Mouse (Mus musculus) kidney, embryonic 16.5 days (tissue): ENCODE results near the gene Klhl5. TPM values are rescaled to one million over a fixed set of nuclear protein-coding genes. Genes with fewer than 3 reads are reported as not detected.
A peak's percentile ranks its signal among the peaks of the same experiment; 100 is the strongest.

ENCODE experiments used
- ATAC-seq: fragments of 200-750 bp; cut with Nextera tagmentation; 2 replicates; pipeline ENCODE4 v1.8.0; 2017; ENCODE audit warnings: moderate TSS enrichment; ENCODE audit not compliant: low FRiP score, low TSS enrichment
- H3K27ac ChIP-seq: fragments of 300-500 bp; sonication (generic); 2 replicates; pipeline ENCODE4 v1.5.1; 2014; ENCODE audit warnings: low read length
- H3K27me3 ChIP-seq: fragments of 300-500 bp; sonication (generic); 2 replicates; pipeline ENCODE4 v1.6.1; 2014; ENCODE audit warnings: low read length, control low read depth, mixed read lengths; ENCODE audit not compliant: insufficient read depth
- H3K36me3 ChIP-seq: fragments of 300-500 bp; sonication (generic); 2 replicates; pipeline ENCODE4 v1.6.1; 2014; ENCODE audit warnings: low read length, control low read depth, mixed read lengths; ENCODE audit not compliant: insufficient read depth
- H3K4me1 ChIP-seq: fragments of 300-500 bp; sonication (generic); 2 replicates; pipeline ENCODE4 v1.6.1; 2014; ENCODE audit warnings: low read length, control low read depth, mixed read lengths; ENCODE audit not compliant: insufficient read depth
- H3K4me2 ChIP-seq: fragments of 300-500 bp; sonication (generic); replicated peaks from 2 replicates; pipeline ENCODE4 v1.6.1; 2014; ENCODE audit warnings: low read depth, low read length
- H3K4me3 ChIP-seq: fragments of 300-500 bp; sonication (generic); 2 replicates; pipeline ENCODE4 v1.5.1; 2014; ENCODE audit warnings: mild to moderate bottlenecking, low read length
- H3K9ac ChIP-seq: fragments of 300-500 bp; sonication (generic); replicated peaks from 2 replicates; pipeline ENCODE4 v1.6.1; 2014; ENCODE audit warnings: low read length
- H3K9me3 ChIP-seq: fragments of 300-500 bp; sonication (generic); 2 replicates; pipeline ENCODE4 v1.6.1; 2016; ENCODE audit warnings: low read length, control low read depth
- WGBS: fragments of 180-500 bp; shearing (Covaris S2); extraction: QIAGEN DNeasy Blood & Tissue Kit; methylation state at CpG from one replicate; pipeline ENCODE4 v1.1.7; 2014; 5-methylcytosine and 5-hydroxymethylcytosine counted together
- polyA plus RNA-seq: library from polyadenylated mRNA; unstranded; fragments of >200 nt; fragmentation: Nextera tagmentation; extraction: Ambion mirVana; gene quantifications from 2 replicates; pipeline ENCODE4 v1.2.1, GENCODE M21; 2015

Klhl5 gene
- polyA plus RNA-seq, 1 experiment from 2014 or later: 15.8 TPM

DNA sequence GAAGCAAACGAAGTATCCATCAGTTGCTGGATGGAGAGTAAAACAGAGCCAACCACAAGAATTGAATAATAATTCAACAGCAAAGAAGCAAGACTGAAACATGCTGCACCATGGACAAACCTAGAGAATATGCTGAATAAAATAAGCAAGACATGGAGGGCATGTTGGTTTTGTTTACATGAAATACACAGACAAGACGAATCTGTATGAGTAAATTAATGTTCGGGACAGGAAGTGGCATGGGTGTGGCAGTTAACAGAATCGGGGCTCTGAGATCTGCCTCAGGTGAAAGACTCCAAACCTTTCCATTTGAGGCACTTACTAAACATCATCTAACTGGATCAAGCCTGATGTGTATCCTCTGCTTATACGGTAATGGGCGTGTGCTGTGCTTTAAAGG is 46.9 kb downstream of the Klhl5 start:
- Histone ChIP-seq H3K4me3 (no peak overlapping the region), H3K36me3 (peaks cover 14% of the 10 kb centered on the region), H3K4me1 (peaks cover 9% of the 10 kb centered on the region), H3K9ac (no peak overlapping the region), H3K9me3 (no peaks in the 10 kb centered on the region), H3K4me2 (no peak overlapping the region), H3K27ac (no peak overlapping the region), H3K27me3 (no peaks in the 10 kb centered on the region)
- WGBS: 87% methylated on average over 6 of the region's 6 CpGs
- ATAC-seq: no peak

DNA sequence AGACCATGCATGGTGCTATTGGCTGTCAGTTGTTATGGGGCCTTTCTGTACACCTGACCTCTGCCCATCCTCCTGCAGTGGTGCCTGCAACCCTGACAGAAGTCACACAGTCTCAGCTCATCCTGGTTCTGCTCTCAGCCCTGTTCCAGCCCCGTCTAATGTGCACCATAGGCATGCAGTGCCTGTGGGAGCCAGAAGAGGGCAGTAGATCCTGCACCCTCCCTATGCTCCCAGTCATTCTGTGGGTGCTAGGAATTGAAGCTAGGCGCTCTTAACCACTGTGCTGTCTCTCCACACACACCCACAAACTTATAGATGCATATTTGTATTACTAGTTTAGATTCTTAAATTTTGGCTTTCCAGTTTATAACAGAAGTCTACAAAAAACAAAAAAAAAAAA is 49.5 kb downstream of the Klhl5 start:
- Histone ChIP-seq H3K27ac (no peak overlapping the region), H3K4me3 (no peak overlapping the region), H3K4me2 (no peak overlapping the region), H3K9me3 (no peaks in the 10 kb centered on the region), H3K9ac (no peak overlapping the region), H3K4me1 (peaks cover 9% of the 10 kb centered on the region), H3K27me3 (no peaks in the 10 kb centered on the region), H3K36me3 (peaks cover 10% of the 10 kb centered on the region; the same call in 1 of the 2 replicates)
- WGBS: 85% methylated on average over 2 of the region's 2 CpGs
- no peak for ATAC-seq

DNA sequence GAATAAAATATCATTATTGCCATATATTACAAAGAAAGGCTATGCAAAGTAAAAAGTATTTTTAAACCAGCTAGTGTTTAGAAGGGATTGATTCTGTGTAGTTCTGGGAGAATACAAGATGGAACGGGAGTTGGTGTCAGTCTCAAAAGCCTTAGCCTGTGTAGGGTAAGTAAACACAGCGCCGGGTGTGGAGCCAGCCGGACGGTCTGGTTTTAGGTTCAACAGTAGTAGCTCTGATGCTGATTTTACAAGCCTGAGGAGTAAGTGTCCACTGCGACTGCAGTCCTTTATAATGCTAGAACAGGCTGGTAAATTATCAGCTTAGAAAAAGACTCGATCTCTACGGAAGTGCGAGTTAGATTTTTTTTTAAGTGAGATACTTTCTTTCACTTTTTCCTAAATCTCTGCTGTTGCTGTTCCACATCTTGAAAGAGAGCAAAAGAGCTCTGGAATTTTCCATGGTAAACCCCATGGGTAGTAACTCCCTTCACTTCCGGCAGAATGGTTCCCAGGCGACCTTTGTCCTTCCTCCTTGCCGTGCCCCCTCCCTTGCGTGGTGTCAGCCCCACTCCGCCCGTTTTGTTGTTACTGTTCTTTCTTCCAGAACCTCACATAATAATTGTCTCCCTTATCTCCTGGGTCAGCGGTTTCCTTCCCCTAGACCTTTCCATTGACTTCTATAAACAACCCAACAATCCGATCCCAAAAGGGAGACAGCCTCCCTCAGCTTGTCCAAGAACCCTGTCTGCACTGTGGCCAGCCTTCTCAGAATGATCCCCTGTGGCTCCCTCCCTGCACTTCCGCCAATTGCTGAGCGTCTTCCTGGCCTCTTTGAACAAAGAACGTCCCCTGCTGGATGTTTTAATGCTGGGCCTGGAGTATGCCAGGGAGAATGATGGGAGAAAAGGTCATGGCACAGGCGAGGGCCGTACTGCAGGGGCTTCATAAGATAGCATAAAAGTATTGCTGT is 50.4 kb downstream of the Klhl5 start:
- H3K27me3 ChIP-seq: no peaks in the 10 kb centered on the region
- no peaks in the 10 kb centered on the region for H3K9me3 ChIP-seq
- 0 out of 2 replicates have a peak overlapping the region, but pooled peaks have one; percentile 0 for H3K4me3 ChIP-seq
- H3K36me3 ChIP-seq: peaks cover 10% of the 10 kb centered on the region; the same call in 1 of the 2 replicates
- ATAC-seq: peak; percentile 92
- peak overlapping the region; percentile 31 for H3K4me2 ChIP-seq
- peak overlapping the region; percentile 91 for H3K27ac ChIP-seq
- 0 out of 2 replicates have a peak overlapping the region, but pooled peaks have one; percentile 27 for H3K9ac ChIP-seq
- 35% methylated on average over 22 of the region's 22 CpGs for WGBS
- H3K4me1 ChIP-seq: peaks cover 9% of the 10 kb centered on the region

DNA sequence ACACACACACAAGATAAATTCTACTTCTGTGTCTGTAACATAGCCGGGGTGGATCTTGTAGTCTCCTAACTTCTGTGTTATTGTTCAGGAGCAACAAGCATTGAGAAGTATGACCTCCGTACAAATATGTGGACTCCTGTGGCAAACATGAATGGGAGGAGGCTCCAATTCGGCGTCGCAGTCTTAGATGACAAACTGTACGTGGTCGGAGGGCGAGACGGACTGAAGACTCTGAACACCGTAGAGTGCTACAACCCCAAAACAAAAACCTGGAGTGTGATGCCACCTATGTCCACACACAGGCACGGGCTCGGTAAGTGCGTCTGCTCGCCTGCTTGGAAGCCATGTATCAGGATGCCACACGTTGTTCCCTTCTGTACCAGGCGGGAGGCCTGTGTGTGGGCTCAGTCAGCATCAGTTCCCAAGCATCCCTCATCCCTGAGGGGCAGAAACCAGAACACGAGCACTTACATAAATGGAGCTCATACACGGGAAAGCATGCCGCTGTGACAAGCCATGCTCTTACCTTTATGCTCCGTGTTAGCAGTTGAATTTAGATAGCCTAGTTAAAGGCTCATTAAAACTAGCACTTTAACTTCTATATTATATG is 51.5 kb downstream of the Klhl5 start:
- Histone ChIP-seq H3K36me3 (peaks cover 10% of the 10 kb centered on the region; the same call in 1 of the 2 replicates), H3K27me3 (no peaks in the 10 kb centered on the region), H3K9ac (no peak overlapping the region), H3K9me3 (no peaks in the 10 kb centered on the region), H3K4me2 (no peak overlapping the region), H3K4me1 (peaks cover 18% of the 10 kb centered on the region), H3K27ac (peak overlapping the region; percentile 91), H3K4me3 (no peak overlapping the region)
- no peak for ATAC-seq
- WGBS: 90% methylated on average over 20 of the region's 20 CpGs

DNA sequence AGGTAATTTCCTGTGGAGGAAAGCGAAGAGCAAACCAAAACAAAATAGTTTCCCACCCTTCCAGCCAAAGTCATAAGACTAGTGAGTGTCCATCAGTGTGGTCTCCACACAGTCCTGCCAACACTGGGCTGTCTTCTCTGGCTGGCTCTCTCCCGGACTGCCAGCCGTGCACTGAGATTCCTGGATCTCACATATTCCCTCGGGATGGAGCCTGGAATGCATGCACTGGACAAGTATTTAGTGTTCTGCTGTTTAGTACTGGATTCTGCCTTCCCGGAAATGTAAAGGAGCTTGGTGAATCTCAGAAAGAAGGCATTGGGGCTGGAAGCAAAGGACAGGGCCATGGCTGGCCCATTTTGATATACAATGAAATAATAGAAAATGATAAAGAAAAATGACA is 55.7 kb downstream of the Klhl5 start:
- Histone ChIP-seq H3K4me2 (no peak overlapping the region), H3K27ac (peak overlapping the region; percentile 13; the same call in 1 of the 2 replicates)
- ATAC-seq: 0 out of 2 replicates have a peak, but pooled peaks have one; percentile 43

DNA sequence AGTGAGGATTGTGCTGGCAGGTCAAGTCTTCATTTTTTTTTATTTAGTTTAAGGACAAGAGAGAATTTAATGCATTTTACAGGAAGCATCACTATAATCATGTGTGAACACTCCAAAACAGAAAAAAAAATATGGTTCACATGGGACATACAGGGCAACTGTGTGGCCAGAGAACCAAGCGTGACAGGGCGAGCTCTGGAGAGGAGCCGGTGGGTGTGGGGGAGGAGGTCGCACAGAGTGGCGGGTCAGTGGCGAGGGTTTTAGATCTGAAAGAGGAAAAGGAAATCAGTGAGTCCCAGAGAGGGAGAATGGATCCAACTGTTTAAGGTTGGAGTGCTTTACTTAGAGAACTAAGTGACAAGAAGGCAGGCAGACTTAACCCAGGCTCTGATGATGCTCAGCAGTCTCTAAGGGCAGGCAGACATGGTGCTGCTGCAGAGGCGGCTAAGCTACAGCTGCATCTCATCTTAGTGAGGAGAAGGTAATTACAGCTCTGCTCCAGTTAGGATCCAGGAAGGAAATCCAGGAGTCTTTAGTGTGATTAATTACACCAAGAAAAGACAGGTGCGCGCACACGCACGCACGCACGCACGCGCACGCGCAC is 56.3 kb downstream of the Klhl5 start:
- peak; percentile 61; the same call in 1 of the 2 replicates for ATAC-seq
- H3K4me1 ChIP-seq: peaks cover 13% of the 10 kb centered on the region
- no peak overlapping the region for H3K4me2 ChIP-seq
- H3K9ac ChIP-seq: no peak overlapping the region
- peak overlapping the region; percentile 13; the same call in 1 of the 2 replicates for H3K27ac ChIP-seq
- H3K36me3 ChIP-seq: peaks cover 14% of the 10 kb centered on the region
- no peaks in the 10 kb centered on the region for H3K9me3 ChIP-seq
- WGBS: 46% methylated on average over 17 of the region's 17 CpGs
- H3K4me3 ChIP-seq: no peak overlapping the region
- no peaks in the 10 kb centered on the region for H3K27me3 ChIP-seq

More for the DNA sequence above, 55.7 kb downstream of the Klhl5 start:
- Histone ChIP-seq H3K36me3 (peaks cover 14% of the 10 kb centered on the region), H3K9ac (no peak overlapping the region), H3K4me3 (no peak overlapping the region), H3K4me1 (peaks cover 17% of the 10 kb centered on the region), H3K27me3 (no peaks in the 10 kb centered on the region), H3K9me3 (no peaks in the 10 kb centered on the region)
- WGBS: 40% methylated on average over 5 of the region's 5 CpGs

DNA sequence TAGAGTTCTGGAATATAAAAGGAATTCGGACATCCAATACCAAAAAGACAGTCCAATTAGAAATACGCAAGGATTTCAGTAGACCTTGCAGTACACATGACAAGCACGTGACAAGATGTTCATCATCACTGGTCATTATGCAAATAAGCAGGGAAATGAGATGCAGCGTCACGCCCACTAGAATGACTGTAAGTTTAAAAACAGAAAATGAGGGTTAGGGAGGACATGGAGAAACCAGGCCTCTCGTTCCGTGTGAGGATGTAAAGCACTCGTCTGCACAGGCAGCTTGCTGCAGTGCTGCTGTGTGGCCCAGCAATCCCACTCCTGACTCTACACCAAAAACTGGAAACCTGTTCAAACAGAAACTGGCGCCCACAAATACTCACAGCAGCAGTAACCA is 62.9 kb downstream of the Klhl5 start:
- ATAC-seq: no peak
- no peaks in the 10 kb centered on the region for H3K9me3 ChIP-seq
- no peaks in the 10 kb centered on the region for H3K27me3 ChIP-seq
- no peak overlapping the region for H3K4me2 ChIP-seq
- H3K36me3 ChIP-seq: peaks cover 5% of the 10 kb centered on the region; the same call in 1 of the 2 replicates
- H3K9ac ChIP-seq: no peak overlapping the region
- H3K4me1 ChIP-seq: no peaks in the 10 kb centered on the region; the same call in 1 of the 2 replicates
- H3K4me3 ChIP-seq: no peak overlapping the region
- WGBS: 84% methylated on average over 9 of the region's 9 CpGs
- H3K27ac ChIP-seq: no peak overlapping the region

DNA sequence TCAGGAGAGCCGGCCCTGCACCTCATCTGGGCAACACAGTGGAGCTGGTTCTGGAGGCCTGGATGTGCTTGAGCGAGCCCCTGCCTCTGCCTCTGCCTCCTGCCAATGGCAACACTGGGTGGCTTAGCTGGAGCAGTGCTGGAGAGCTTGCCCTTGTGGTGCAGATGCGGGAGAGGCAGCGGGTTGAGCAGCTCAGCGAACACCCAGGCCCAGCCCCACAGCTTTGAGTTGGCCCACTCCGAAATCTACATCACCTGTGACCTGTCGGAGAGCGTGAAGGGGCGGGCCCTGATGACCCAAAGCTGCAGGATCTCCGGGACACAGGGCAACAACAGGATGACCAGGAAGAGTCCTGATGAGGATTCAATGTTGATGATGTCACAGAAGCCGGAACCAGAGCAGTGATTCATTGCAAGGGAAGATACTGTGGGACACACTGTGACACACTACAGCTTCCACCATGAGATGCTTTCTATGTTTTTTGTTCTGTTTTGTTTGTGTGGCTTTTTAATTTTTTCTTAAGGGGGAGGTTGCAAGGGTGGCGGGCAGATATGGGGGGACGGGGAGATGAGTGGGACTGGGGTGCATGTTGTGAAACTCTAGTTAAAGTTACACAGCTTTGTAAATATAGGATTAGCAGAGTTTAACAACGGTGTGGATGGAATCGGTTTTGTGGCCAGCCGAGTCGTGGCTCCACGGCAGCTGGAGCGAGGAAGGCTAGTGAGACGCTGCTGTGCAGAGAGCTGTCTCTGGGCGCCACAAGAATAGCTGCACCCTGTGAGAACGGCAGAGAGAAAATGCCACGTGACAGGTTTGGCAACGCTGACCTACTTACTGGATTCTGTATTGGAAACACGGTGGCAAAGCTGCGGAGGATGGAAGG is 67.9 kb downstream of the Klhl5 start:
- H3K4me2 ChIP-seq: no peak overlapping the region
- H3K36me3 ChIP-seq: no peaks in the 10 kb centered on the region
- no peaks in the 10 kb centered on the region for H3K27me3 ChIP-seq
- no peak overlapping the region for H3K9ac ChIP-seq
- H3K9me3 ChIP-seq: no peaks in the 10 kb centered on the region
- H3K4me1 ChIP-seq: peaks cover 8% of the 10 kb centered on the region
- H3K27ac ChIP-seq: no peak overlapping the region
- WGBS: 73% methylated on average over 26 of the region's 26 CpGs
- no peak overlapping the region for H3K4me3 ChIP-seq
- ATAC-seq: peak; percentile 72

DNA sequence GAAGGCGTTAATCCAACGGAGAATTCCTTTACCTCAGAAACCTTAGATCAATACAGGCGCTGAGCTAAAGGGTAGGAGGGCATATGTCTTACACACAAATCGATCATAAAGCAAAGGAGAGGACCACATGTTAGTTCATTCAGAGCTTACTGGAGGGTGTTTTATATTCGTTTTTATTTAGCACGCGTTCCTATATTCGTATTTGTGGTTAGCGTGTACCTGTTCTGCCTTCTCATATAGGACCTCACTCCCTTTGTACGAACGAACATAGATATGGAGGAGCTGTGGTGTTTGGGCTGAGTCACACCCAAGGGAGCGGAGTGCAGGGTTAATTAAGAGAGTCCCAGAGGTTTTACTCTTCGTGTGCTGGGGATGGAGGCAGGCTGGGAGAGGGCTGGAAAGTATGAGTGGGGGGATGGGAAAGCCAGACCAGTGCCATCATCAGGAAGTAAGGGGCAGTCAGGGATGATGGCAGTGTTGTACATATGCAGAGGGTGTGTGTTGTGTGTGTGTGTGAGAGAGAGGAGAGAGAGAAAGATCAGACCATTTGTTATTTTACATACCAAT is 68.7 kb downstream of the Klhl5 start:
- WGBS: 76% methylated on average over 13 of the region's 13 CpGs
- Histone ChIP-seq H3K9ac (no peak overlapping the region), H3K9me3 (no peaks in the 10 kb centered on the region), H3K27me3 (no peaks in the 10 kb centered on the region), H3K4me2 (no peak overlapping the region), H3K4me1 (peaks cover 8% of the 10 kb centered on the region), H3K27ac (no peak overlapping the region), H3K36me3 (no peaks in the 10 kb centered on the region), H3K4me3 (no peak overlapping the region)
- no peak for ATAC-seq
